Mouse (Mus musculus): ENCODE measurements around the gene 2310022A10Rik. TPM values are rescaled to one million over a fixed set of nuclear protein-coding genes. Genes with fewer than 3 reads are reported as not detected.
A peak's percentile ranks its signal among the peaks of the same experiment; 100 is the strongest.

Gene 2310022A10Rik
- total and polyA plus RNA-seq, 3 experiments = 72.0 to 79.5 (median 72.1) TPM

DNA sequence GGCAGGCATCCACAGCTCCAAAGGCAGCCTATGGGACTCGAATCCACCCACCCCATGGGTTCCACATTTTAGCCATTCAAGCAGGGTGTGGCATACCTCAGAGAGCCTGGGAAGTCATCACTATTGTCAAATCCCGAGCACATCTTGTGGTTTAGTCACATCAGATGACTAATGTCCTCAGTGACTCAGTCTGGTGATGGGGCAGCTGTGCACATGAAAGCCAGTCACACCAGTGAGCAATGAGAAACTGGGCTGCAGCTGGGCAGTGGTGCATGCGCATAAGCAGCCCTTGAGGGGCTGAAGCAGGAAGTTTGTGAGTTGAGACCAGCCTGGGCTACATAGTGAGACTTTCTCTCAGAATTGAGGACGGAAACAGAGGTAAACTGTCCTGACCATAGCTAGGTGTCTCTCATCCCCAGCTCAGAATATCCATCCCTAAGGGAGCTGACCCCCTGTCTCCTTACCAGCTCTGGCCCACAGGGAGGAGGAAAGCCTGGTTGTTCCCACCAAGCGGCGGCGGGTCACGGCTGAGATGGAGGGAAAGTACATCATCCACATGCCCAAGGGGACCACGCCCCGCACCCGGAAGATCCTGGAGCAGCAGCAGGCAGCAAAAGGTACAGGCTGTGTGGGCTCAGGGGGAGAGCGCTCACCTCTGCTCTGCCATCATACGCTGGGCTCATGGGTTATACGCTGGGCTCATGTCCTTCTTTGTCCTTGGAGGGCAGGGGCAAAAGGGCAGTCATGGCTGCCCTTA lies 21.3 kb downstream of the 2310022A10Rik start:
- 91% methylated on average over 14 of the region's 14 CpGs for WGBS
- DNase-seq = no peak

DNA sequence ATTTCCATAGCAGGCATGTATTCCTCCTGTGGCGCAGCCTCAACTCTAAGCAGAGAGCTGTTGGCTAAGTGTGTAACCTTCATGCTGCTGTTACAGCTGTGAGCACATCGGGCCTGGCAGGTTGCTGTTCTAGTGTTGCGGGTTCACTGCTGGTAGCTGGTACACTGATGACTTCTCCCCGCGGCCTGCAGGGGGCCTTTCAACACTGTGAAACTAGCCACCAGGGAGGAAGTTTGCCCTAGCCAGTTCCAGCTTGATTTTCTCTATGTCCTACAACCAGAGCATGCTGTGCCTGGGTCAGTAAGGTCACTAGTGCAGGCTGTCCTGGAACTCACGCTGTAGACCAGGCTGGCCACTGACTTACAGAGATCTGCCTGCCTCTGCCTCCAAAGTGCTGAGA lies 23.9 kb downstream of the 2310022A10Rik start:
- Histone ChIP-seq H3K27ac (no peak overlapping the region), H3K27me3 (ENCODE audit: control insufficient read depth, insufficient read depth, low read length) (no peaks in the 10 kb centered on the region), H3K9ac (ENCODE audit: low read depth, low read length) (no peak overlapping the region), H3K4me3 (no peak overlapping the region), H3K79me2 (replicated peaks; ENCODE audit: control insufficient read depth, insufficient read depth, low read length) (no peaks in the 10 kb centered on the region), H3K4me1 (ENCODE audit: control insufficient read depth, insufficient read depth, low read length) (peaks cover 3% of the 10 kb centered on the region), H3K36me3 (ENCODE audit: control insufficient read depth, insufficient read depth, low read length) (no peaks in the 10 kb centered on the region)
- WGBS = 72% methylated on average over 6 of the region's 6 CpGs
- peak; percentile 75 for TF ChIP-seq CTCF (IDR thresholded peaks at IDR 0.05)
- TF ChIP-seq POLR2A (IDR thresholded peaks at IDR 0.05; ENCODE audit: insufficient read depth, low read depth, low read length) = no peak
- TF ChIP-seq EP300 (IDR thresholded peaks at IDR 0.05; ENCODE audit: insufficient read depth, low read depth, low read length) = no peak
- intact Hi-C loops (cut with DNase I) = loop anchor here (1.0 kb wide), 1 partner anchor 108 kb away; no protein-coding TSS in a partner anchor
- DNase-seq = peak; percentile 46 to 53

More for the DNA sequence above, 21.3 kb downstream of the 2310022A10Rik start:
- Histone ChIP-seq H3K4me1 (ENCODE audit: control insufficient read depth, insufficient read depth, low read length) (peaks cover 3% of the 10 kb centered on the region), H3K9ac (ENCODE audit: low read depth, low read length) (no peak overlapping the region), H3K27ac (no peak overlapping the region), H3K36me3 (ENCODE audit: control insufficient read depth, insufficient read depth, low read length) (peaks cover 4% of the 10 kb centered on the region), H3K27me3 (ENCODE audit: control insufficient read depth, insufficient read depth, low read length) (no peaks in the 10 kb centered on the region), H3K79me2 (replicated peaks; ENCODE audit: control insufficient read depth, insufficient read depth, low read length) (no peaks in the 10 kb centered on the region), H3K4me3 (no peak overlapping the region)
- no peak for TF ChIP-seq POLR2A (IDR thresholded peaks at IDR 0.05; ENCODE audit: insufficient read depth, low read depth, low read length)
- TF ChIP-seq CTCF (IDR thresholded peaks at IDR 0.05) = no peak
- TF ChIP-seq EP300 (IDR thresholded peaks at IDR 0.05; ENCODE audit: insufficient read depth, low read depth, low read length) = no peak
- intact Hi-C loops (cut with DNase I) = no loop called here

DNA sequence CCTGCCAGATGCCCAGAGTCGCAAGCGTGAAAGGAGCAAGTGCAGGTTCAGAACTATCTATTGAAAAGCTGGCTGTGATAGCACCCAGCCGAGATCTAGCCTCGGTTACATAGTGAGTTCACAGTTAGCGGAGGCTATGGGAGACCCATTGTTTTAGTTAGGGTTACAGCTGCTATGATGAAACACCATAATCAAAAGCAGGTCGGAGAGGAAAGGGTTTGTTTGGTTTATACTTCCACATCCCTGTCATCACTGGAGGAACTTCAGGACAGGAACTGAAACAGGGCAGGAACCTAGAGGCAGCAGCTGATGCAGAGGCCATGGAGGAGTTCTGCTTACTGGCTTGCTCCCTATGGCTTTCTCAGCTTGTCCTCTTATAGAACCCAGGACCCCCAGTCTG lies 24.6 kb downstream of the 2310022A10Rik start:
- H3K27ac ChIP-seq = no peak overlapping the region
- peaks cover 3% of the 10 kb centered on the region for H3K4me1 ChIP-seq (ENCODE audit: control insufficient read depth, insufficient read depth, low read length)
- 84% methylated on average over 6 of the region's 6 CpGs for WGBS
- intact Hi-C loops (cut with DNase I) = loop anchor here (1.0 kb wide), 1 partner anchor 108 kb away; no protein-coding TSS in a partner anchor
- H3K4me3 ChIP-seq = no peak overlapping the region
- no peaks in the 10 kb centered on the region for H3K79me2 ChIP-seq (replicated peaks; ENCODE audit: control insufficient read depth, insufficient read depth, low read length)
- DNase-seq = no peak
- no peaks in the 10 kb centered on the region for H3K36me3 ChIP-seq (ENCODE audit: control insufficient read depth, insufficient read depth, low read length)
- no peak for TF ChIP-seq POLR2A (IDR thresholded peaks at IDR 0.05; ENCODE audit: insufficient read depth, low read depth, low read length)
- TF ChIP-seq CTCF (IDR thresholded peaks at IDR 0.05) = no peak
- no peak for TF ChIP-seq EP300 (IDR thresholded peaks at IDR 0.05; ENCODE audit: insufficient read depth, low read depth, low read length)
- no peaks in the 10 kb centered on the region for H3K27me3 ChIP-seq (ENCODE audit: control insufficient read depth, insufficient read depth, low read length)
- no peak overlapping the region for H3K9ac ChIP-seq (ENCODE audit: low read depth, low read length)

DNA sequence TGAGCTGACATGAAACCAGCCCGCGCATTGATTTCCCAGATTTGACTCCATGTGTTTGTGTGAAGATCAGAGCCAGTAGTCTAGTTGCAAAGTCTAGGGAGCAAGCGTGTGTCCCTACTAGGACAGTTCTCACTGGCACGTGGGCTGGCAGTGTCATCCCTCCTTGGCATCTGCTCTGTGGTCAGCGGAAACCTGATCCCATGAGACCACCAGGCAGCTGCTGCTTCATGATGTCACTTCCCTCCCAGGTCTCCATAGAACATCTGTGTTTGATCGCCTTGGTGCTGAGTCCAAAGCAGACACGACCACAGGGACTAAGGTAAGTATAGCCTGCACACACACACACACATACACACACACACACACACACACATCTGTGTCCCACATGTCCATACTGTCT lies 25.4 kb downstream of the 2310022A10Rik start:
- 44% methylated on average over 7 of the region's 7 CpGs for WGBS
- no peak overlapping the region; the same call in 1 of the 2 replicates for H3K9ac ChIP-seq (ENCODE audit: low read depth, low read length)
- DNase-seq = no peak
- no peak for TF ChIP-seq CTCF (IDR thresholded peaks at IDR 0.05)
- TF ChIP-seq POLR2A (IDR thresholded peaks at IDR 0.05; ENCODE audit: insufficient read depth, low read depth, low read length) = no peak
- TF ChIP-seq EP300 (IDR thresholded peaks at IDR 0.05; ENCODE audit: insufficient read depth, low read depth, low read length) = 0 out of 2 replicates have a peak, but pooled peaks have one; percentile 34
- H3K27me3 ChIP-seq (ENCODE audit: control insufficient read depth, insufficient read depth, low read length) = no peaks in the 10 kb centered on the region
- no peaks in the 10 kb centered on the region for H3K79me2 ChIP-seq (replicated peaks; ENCODE audit: control insufficient read depth, insufficient read depth, low read length)
- no peaks in the 10 kb centered on the region for H3K36me3 ChIP-seq (ENCODE audit: control insufficient read depth, insufficient read depth, low read length)
- H3K4me3 ChIP-seq = no peak overlapping the region
- H3K27ac ChIP-seq = no peak overlapping the region
- intact Hi-C loops (cut with DNase I) = no loop called here
- peaks cover 3% of the 10 kb centered on the region for H3K4me1 ChIP-seq (ENCODE audit: control insufficient read depth, insufficient read depth, low read length)

DNA sequence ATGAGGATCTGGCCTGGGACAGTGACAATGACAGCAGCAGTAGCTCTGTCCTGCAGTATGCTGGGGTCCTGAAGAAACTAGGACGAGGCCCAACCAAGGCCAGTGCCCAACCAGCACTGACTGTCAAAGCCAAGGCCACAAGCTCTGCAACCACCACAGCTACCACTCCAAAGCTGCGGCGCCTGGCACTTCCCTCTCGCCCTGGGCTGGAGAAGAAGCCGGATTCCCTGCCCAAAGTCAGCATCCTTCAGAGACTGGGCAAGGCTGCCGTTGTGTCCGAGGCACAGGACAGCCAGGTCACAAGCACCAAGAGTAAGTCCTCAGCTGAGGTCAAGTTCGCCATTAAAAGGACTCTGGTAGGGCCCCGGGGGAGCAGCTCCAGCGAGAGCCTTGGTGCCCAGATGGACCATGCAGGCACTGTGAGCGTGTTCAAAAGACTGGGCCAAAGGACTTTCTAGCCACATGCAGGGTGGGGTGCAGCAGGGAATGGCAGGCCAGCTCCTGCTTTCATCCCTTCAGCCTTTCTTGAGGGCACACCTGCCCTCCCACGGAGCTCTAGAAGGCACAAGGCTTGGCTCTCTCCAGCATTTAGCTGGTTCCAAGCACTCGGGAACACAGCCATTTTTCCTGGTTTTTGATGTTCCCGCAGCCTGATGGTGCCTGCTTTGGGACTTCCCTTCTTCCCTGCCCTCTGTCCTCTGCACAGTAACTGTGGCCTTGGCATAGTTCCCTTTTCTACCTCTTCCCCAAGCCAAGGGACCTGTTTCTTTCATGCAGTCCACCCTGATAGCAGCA lies 27.5 kb downstream of the 2310022A10Rik start:
- TF ChIP-seq CTCF (IDR thresholded peaks at IDR 0.05) (no peak), POLR2A (IDR thresholded peaks at IDR 0.05; ENCODE audit: insufficient read depth, low read depth, low read length) (no peak), EP300 (IDR thresholded peaks at IDR 0.05; ENCODE audit: insufficient read depth, low read depth, low read length) (no peak)
- no peaks in the 10 kb centered on the region for H3K79me2 ChIP-seq (replicated peaks; ENCODE audit: control insufficient read depth, insufficient read depth, low read length)
- intact Hi-C loops (cut with DNase I) = no loop called here
- no peaks in the 10 kb centered on the region for H3K36me3 ChIP-seq (ENCODE audit: control insufficient read depth, insufficient read depth, low read length)
- peaks cover 3% of the 10 kb centered on the region for H3K4me1 ChIP-seq (ENCODE audit: control insufficient read depth, insufficient read depth, low read length)
- no peak overlapping the region for H3K4me3 ChIP-seq
- DNase-seq = no peak
- H3K9ac ChIP-seq (ENCODE audit: low read depth, low read length) = no peak overlapping the region
- WGBS = 87% methylated on average over 14 of the region's 14 CpGs
- no peak overlapping the region for H3K27ac ChIP-seq
- H3K27me3 ChIP-seq (ENCODE audit: control insufficient read depth, insufficient read depth, low read length) = no peaks in the 10 kb centered on the region

All from heart, adult 2 months (tissue).